Mouse (Mus musculus): Measurements from ENCODE around the gene 1700020A23Rik.

- no peak for TF ChIP-seq CTCF (IDR thresholded peaks at IDR 0.05; ENCODE audit: insufficient read depth, low read length)
- TF ChIP-seq POLR2A (IDR thresholded peaks at IDR 0.05; ENCODE audit: borderline replicate concordance, extremely low read depth, low read depth, low read length), result no peak
Measured at GRCm38 (mm10) chr2:130429851-130430250, 24.8 kb downstream of the 1700020A23Rik start.

All from lung, adult 2 months (tissue).